Mouse (Mus musculus) thymus, postnatal 0 days (tissue): Measurements from ENCODE around the gene Skap1. TPM values are rescaled to one million over a fixed set of nuclear protein-coding genes. Genes with fewer than 3 reads are reported as not detected.
A peak's percentile ranks its signal among the peaks of the same experiment; 100 is the strongest.

Source experiments
- DNase-seq: peaks from one replicate; pipeline ENCODE4 v3.0.0-alpha.2; 2015; ENCODE audit warnings: low spot score
- polyA plus RNA-seq: library from polyadenylated mRNA; unstranded; fragments of >200 nt; fragmentation: Nextera tagmentation; extraction: Ambion mirVana; gene quantifications from 2 replicates; pipeline ENCODE4 v1.2.1, GENCODE M21; 2015

The Skap1 gene
- polyA plus RNA-seq, 1 experiment from 2014 or later = 450 TPM

GRCm38 (mm10) chr11:96465426-96466056 is 1.1 kb downstream of the Skap1 start:
- peak; percentile 8 for DNase-seq

- peak; percentile 35 for DNase-seq
Measured at GRCm38 (mm10) chr11:96466382-96466781, 2.0 kb downstream of the Skap1 start.

- peak; percentile 86 for DNase-seq
Measured at GRCm38 (mm10) chr11:96466987-96467386, 2.6 kb downstream of the Skap1 start.

GRCm38 (mm10) chr11:96468048-96468745 is 3.8 kb downstream of the Skap1 start:
- peak; percentile 21 for DNase-seq

- no peak for DNase-seq
Measured at GRCm38 (mm10) chr11:96482711-96483110, 18.3 kb downstream of the Skap1 start.

- DNase-seq = no peak
Measured at GRCm38 (mm10) chr11:96483179-96483578, 18.8 kb downstream of the Skap1 start.

- no peak for DNase-seq
Measured at GRCm38 (mm10) chr11:96498481-96498880, 34.1 kb downstream of the Skap1 start.

- no peak for DNase-seq
Measured at GRCm38 (mm10) chr11:96501042-96501441, 36.6 kb downstream of the Skap1 start.

GRCm38 (mm10) chr11:96502948-96503347 is 38.6 kb downstream of the Skap1 start:
- DNase-seq = no peak

- peak; percentile 42 for DNase-seq
Measured at GRCm38 (mm10) chr11:96504509-96505119, 40.2 kb downstream of the Skap1 start.

- no peak for DNase-seq
Measured at GRCm38 (mm10) chr11:96505841-96506240, 41.4 kb downstream of the Skap1 start.

GRCm38 (mm10) chr11:96515164-96515563 is 50.8 kb downstream of the Skap1 start:
- DNase-seq = no peak

GRCm38 (mm10) chr11:96524541-96524940 is 60.1 kb downstream of the Skap1 start:
- DNase-seq = no peak

- DNase-seq = no peak
Measured at GRCm38 (mm10) chr11:96526137-96526621, 61.8 kb downstream of the Skap1 start.

- DNase-seq = no peak
Measured at GRCm38 (mm10) chr11:96531757-96532433, 67.5 kb downstream of the Skap1 start.

- no peak for DNase-seq
Measured at GRCm38 (mm10) chr11:96534531-96534930, 70.1 kb downstream of the Skap1 start.

GRCm38 (mm10) chr11:96536146-96536545 is 71.8 kb downstream of the Skap1 start:
- peak; percentile 71 for DNase-seq

- no peak for DNase-seq
Measured at GRCm38 (mm10) chr11:96542003-96542402, 77.6 kb downstream of the Skap1 start.

GRCm38 (mm10) chr11:96542561-96542960 is 78.2 kb downstream of the Skap1 start:
- DNase-seq = no peak

- DNase-seq = no peak
Measured at GRCm38 (mm10) chr11:96546428-96546827, 82.0 kb downstream of the Skap1 start.

GRCm38 (mm10) chr11:96550960-96551703 is 86.7 kb downstream of the Skap1 start:
- no peak for DNase-seq
